Mouse (Mus musculus): ENCODE data around the gene Rgp1.
"Not testable (repeated sequence)": the region's sequence is repeated elsewhere in the genome, so short reads cannot be mapped to it uniquely, and the experiment has no call there.

Gene Rgp1

GRCm38 (mm10) chr4:43578376-43579204 is at the start of gene Rgp1, which contains the start of gene Gba2:
Rgp1 (plus strand) TSS chr4:43578715.
Gba2 (minus strand) TSS chr4:43578873.
- DNase-seq (ENCODE audit: low spot score in 2 of 2): peak; percentile 83 to 84

- DNase-seq (ENCODE audit: low spot score in 2 of 2): no peak
Observed at GRCm38 (mm10) chr4:43530081-43530501, 48.4 kb upstream of the Rgp1 start.

GRCm38 (mm10) chr4:43530581-43530980 is 47.9 kb upstream of the Rgp1 start:
- DNase-seq (ENCODE audit: low spot score in 2 of 2): peak; percentile 59 to 76

- no peak for DNase-seq (ENCODE audit: low spot score in 2 of 2)
Observed at GRCm38 (mm10) chr4:43533270-43533669, 45.2 kb upstream of the Rgp1 start.

- DNase-seq (ENCODE audit: low spot score in 2 of 2): no peak
Observed at GRCm38 (mm10) chr4:43535628-43536027, 42.9 kb upstream of the Rgp1 start.

- no peak for DNase-seq (ENCODE audit: low spot score in 2 of 2)
Observed at GRCm38 (mm10) chr4:43536031-43536430, 42.5 kb upstream of the Rgp1 start.

GRCm38 (mm10) chr4:43542044-43542443 is 36.5 kb upstream of the Rgp1 start:
- no peak for DNase-seq (ENCODE audit: low spot score in 2 of 2)

GRCm38 (mm10) chr4:43546375-43547047 is 32.0 kb upstream of the Rgp1 start:
- no peak for DNase-seq (ENCODE audit: low spot score in 2 of 2)

GRCm38 (mm10) chr4:43547160-43547559 is 31.4 kb upstream of the Rgp1 start:
- DNase-seq (ENCODE audit: low spot score in 2 of 2): no peak

GRCm38 (mm10) chr4:43549055-43549454 is 29.5 kb upstream of the Rgp1 start:
- DNase-seq (ENCODE audit: low spot score in 2 of 2): no peak

GRCm38 (mm10) chr4:43551854-43552253 is 26.7 kb upstream of the Rgp1 start:
- DNase-seq (ENCODE audit: low spot score in 2 of 2): not testable (repeated sequence)

GRCm38 (mm10) chr4:43552437-43552836 is 26.1 kb upstream of the Rgp1 start:
- no peak for DNase-seq (ENCODE audit: low spot score in 2 of 2)

- no peak for DNase-seq (ENCODE audit: low spot score in 2 of 2)
Observed at GRCm38 (mm10) chr4:43553891-43554290, 24.6 kb upstream of the Rgp1 start.

GRCm38 (mm10) chr4:43555926-43556325 is 22.6 kb upstream of the Rgp1 start:
- no peak for DNase-seq (ENCODE audit: low spot score in 2 of 2)

GRCm38 (mm10) chr4:43558028-43558630 is 20.4 kb upstream of the Rgp1 start:
- no peak for DNase-seq (ENCODE audit: low spot score in 2 of 2)

- peak; percentile 65 to 74 for DNase-seq (ENCODE audit: low spot score in 2 of 2)
Observed at GRCm38 (mm10) chr4:43558631-43559356, 19.7 kb upstream of the Rgp1 start.

GRCm38 (mm10) chr4:43559519-43560242 is 18.8 kb upstream of the Rgp1 start:
- DNase-seq (ENCODE audit: low spot score in 2 of 2): no peak

- DNase-seq (ENCODE audit: low spot score in 2 of 2): no peak
Observed at GRCm38 (mm10) chr4:43560243-43560611, 18.3 kb upstream of the Rgp1 start.

- no peak for DNase-seq (ENCODE audit: low spot score in 2 of 2)
Observed at GRCm38 (mm10) chr4:43560976-43561375, 17.5 kb upstream of the Rgp1 start.

GRCm38 (mm10) chr4:43561436-43561996 is 17.0 kb upstream of the Rgp1 start:
- no peak for DNase-seq (ENCODE audit: low spot score in 2 of 2)
